Mouse (Mus musculus) mouse embryonic stem cell (cell line): Measurements from ENCODE around the gene Olfr469.
"Not testable (repeated sequence)": the region's sequence is repeated elsewhere in the genome, so short reads cannot be mapped to it uniquely, and the experiment has no call there.

Experiments used
- in situ Hi-C, 2 experiments: fragments of 300-500 bp; cut with MboI; formaldehyde crosslinking; loops; 1 replicate in 1 of 2; 3 replicates in 1 of 2; pipeline ENCODE4 v1.14.3; 2019 to 2020; ENCODE audit warnings: low sequenced_read_pairs in 2 of 2, low pct_unique_long_range_greater_than_20kb in 1 of 2, mixed read lengths in 1 of 2; ENCODE audit not compliant: unreplicated experiment in 1 of 2

The Olfr469 gene

GRCm38 (mm10) chr7:107825441-107825840 lies at the start of gene Olfr469:
Gene Olfr469, minus strand, starts transcription at chr7:107825541.
- in situ Hi-C loops: not testable (repeated sequence)

GRCm38 (mm10) chr7:107847390-107847789 lies 22.0 kb upstream of the Olfr469 start, which contains the start of gene Olfr470:
Gene Olfr470, minus strand, starts transcription at chr7:107847490.
- in situ Hi-C loops: not testable (repeated sequence)

- in situ Hi-C loops: no loop called here
Observed at GRCm38 (mm10) chr7:107841719-107842118, 16.4 kb upstream of the Olfr469 start.

GRCm38 (mm10) chr7:107823867-107824266 lies 1.5 kb downstream of the Olfr469 start:
- in situ Hi-C loops: not testable (repeated sequence)

GRCm38 (mm10) chr7:107819442-107819841 lies 5.9 kb downstream of the Olfr469 start:
- in situ Hi-C loops: no loop called here

- in situ Hi-C loops: no loop called here
Observed at GRCm38 (mm10) chr7:107811963-107812362, 13.4 kb downstream of the Olfr469 start, which contains the start of gene Olfr467. Gene Olfr467, plus strand, starts transcription at chr7:107812263.

GRCm38 (mm10) chr7:107802138-107802537 lies 23.2 kb downstream of the Olfr469 start:
- in situ Hi-C loops: no loop called here

GRCm38 (mm10) chr7:107801108-107801507 lies 24.2 kb downstream of the Olfr469 start, which contains the start of gene Ovch2:
Gene Ovch2, minus strand, starts transcription at chr7:107801208.
- in situ Hi-C loops: no loop called here

GRCm38 (mm10) chr7:107796500-107796899 lies 28.8 kb downstream of the Olfr469 start:
- in situ Hi-C loops: no loop called here

- in situ Hi-C loops: loop anchor here in 1 of 2 experiments (5.0 kb wide), 1 partner anchor 36 kb away; no protein-coding TSS in a partner anchor
Observed at GRCm38 (mm10) chr7:107787977-107788620, 37.2 kb downstream of the Olfr469 start.

- in situ Hi-C loops: no loop called here
Observed at GRCm38 (mm10) chr7:107779611-107780010, 45.7 kb downstream of the Olfr469 start.

- in situ Hi-C loops: no loop called here
Observed at GRCm38 (mm10) chr7:107778216-107778615, 47.1 kb downstream of the Olfr469 start.

- in situ Hi-C loops: no loop called here
Observed at GRCm38 (mm10) chr7:107770812-107771211, 54.5 kb downstream of the Olfr469 start.
